Mouse (Mus musculus) liver, embryonic 11.5 days (tissue): Measurements from ENCODE around the gene Runx2. TPM values are rescaled to one million over a fixed set of nuclear protein-coding genes. Genes with fewer than 3 reads are reported as not detected.

Experiments used
- ATAC-seq: fragments of 200-750 bp; cut with Nextera tagmentation; replicated peaks from 2 replicates; pipeline ENCODE4 v1.8.0; 2017; ENCODE audit warnings: moderate number of reproducible peaks, mild to moderate bottlenecking, moderate TSS enrichment, moderate library complexity; ENCODE audit not compliant: low FRiP score
- DNase-seq: peaks from one replicate; pipeline ENCODE4 v3.0.0-alpha.2; 2017; ENCODE audit warnings: low spot score
- H3K27ac ChIP-seq: fragments of 300-500 bp; sonication (generic); 2 replicates; pipeline ENCODE4 v1.5.1; 2014; ENCODE audit warnings: mild to moderate bottlenecking, low read depth, low read length, control low read depth
- H3K27me3 ChIP-seq: fragments of 300-500 bp; sonication (generic); replicated peaks from 2 replicates; pipeline ENCODE4 v1.6.1; 2014; ENCODE audit warnings: low read length, mixed read lengths; ENCODE audit not compliant: control insufficient read depth, insufficient read depth
- H3K36me3 ChIP-seq: fragments of 300-500 bp; sonication (generic); 2 replicates; pipeline ENCODE4 v1.6.1; 2014; ENCODE audit warnings: mild to moderate bottlenecking, low read length, moderate library complexity, mixed read lengths; ENCODE audit not compliant: control insufficient read depth, insufficient read depth
- H3K4me1 ChIP-seq: fragments of 300-500 bp; sonication (generic); replicated peaks from 2 replicates; pipeline ENCODE4 v1.6.1; 2014; ENCODE audit warnings: low read length, mixed read lengths; ENCODE audit not compliant: control insufficient read depth, insufficient read depth
- H3K4me2 ChIP-seq: fragments of 300-500 bp; sonication (generic); 2 replicates; pipeline ENCODE4 v1.6.1; 2014; ENCODE audit warnings: mild to moderate bottlenecking, control low read depth, moderate library complexity
- H3K4me3 ChIP-seq: fragments of 300-500 bp; sonication (generic); 2 replicates; pipeline ENCODE4 v1.5.1; 2014; ENCODE audit warnings: low read depth, low read length, control low read depth
- H3K9ac ChIP-seq: fragments of 300-500 bp; sonication (generic); 2 replicates; pipeline ENCODE4 v1.6.1; 2014; ENCODE audit warnings: low read depth, low read length, control low read depth
- H3K9me3 ChIP-seq: fragments of 300-500 bp; sonication (generic); 2 replicates; pipeline ENCODE4 v1.6.1; 2016; ENCODE audit warnings: low read length, inconsistent platforms, mixed read lengths; ENCODE audit not compliant: control insufficient read depth
- WGBS: fragments of 180-500 bp; shearing (Covaris S2); extraction: QIAGEN DNeasy Blood & Tissue Kit; methylation state at CpG from one replicate; pipeline ENCODE4 v1.1.7; 2014; 5-methylcytosine and 5-hydroxymethylcytosine counted together
- polyA plus RNA-seq: library from polyadenylated mRNA; unstranded; fragments of >200 nt; fragmentation: Nextera tagmentation; extraction: Ambion mirVana; gene quantifications from 2 replicates; pipeline ENCODE4 v1.2.1, GENCODE M21; 2014

Gene Runx2
- polyA plus RNA-seq, 1 experiment from 2014 or later, result 1.7 TPM

DNA sequence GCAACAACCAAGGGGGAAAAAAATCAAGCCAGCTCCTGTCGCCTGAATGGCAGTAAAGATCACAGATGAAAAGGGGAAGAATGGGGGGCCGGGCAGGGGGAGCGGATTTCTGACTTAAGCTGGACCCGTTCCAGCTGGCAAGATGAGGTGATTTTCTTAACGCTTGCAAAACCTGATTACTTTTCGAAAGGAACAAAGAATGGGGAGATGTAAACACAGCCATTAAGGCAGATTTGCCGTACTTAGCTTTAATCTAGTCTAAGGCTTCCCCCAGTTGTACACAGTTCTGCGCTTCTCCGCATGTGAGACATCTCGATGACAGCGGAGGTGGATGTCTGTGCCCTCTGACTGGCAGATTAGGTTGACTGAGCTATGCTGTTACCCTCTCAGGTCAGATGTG is 144.6 kb downstream of the Runx2 start:
- H3K9ac ChIP-seq, result no peak overlapping the region
- no peaks in the 10 kb centered on the region for H3K4me1 ChIP-seq
- no peaks in the 10 kb centered on the region for H3K27me3 ChIP-seq
- ATAC-seq, result no peak
- H3K4me2 ChIP-seq, result no peak overlapping the region
- H3K27ac ChIP-seq, result no peak overlapping the region
- WGBS, result 65% methylated on average over 11 of the region's 11 CpGs
- H3K4me3 ChIP-seq, result no peak overlapping the region
- DNase-seq, result no peak
- H3K9me3 ChIP-seq, result no peaks in the 10 kb centered on the region
- H3K36me3 ChIP-seq, result no peaks in the 10 kb centered on the region

DNA sequence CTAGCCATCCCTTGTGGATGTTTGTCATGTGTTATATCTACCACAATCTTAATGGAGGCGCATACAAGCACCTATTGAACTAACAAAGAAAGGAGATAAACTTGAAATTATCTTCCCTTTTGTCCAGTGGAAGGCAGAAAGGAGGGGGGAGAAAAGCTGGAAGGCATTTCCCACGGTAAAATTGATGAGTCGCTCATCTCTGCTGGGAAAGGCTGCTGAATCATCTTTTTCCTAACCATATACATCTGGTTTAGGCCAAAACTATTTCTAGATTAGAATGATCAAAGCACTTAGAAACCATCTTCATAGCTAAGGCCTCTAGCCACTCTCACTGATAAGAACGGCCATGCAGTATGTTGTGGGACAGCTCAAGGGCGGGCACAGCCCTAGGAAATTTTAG is 147.3 kb downstream of the Runx2 start:
- ATAC-seq (no peak), DNase-seq (no peak)
- Histone ChIP-seq H3K27ac (no peak overlapping the region), H3K4me3 (no peak overlapping the region), H3K9ac (no peak overlapping the region), H3K9me3 (no peaks in the 10 kb centered on the region), H3K4me2 (no peak overlapping the region), H3K27me3 (no peaks in the 10 kb centered on the region), H3K4me1 (no peaks in the 10 kb centered on the region), H3K36me3 (no peaks in the 10 kb centered on the region)
- WGBS, result 54% methylated on average over 5 of the region's 5 CpGs

DNA sequence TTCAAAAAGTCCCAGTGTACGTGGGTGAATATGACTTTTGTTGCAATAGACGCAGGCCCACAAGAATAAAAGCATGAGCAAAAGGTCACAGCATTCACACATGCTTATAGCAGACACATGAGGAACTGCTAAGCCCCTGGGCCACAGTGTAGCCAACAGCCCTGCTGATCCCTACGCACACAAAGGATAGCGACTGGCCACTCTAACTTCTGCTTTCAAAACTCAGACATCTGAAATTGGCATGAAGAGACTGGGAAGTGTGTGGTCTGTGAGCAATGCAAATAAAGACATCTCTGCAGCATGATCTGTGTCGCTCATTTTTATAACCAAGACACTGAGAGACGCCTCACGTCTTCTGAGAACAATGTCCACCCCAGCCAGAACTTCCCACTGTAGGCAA is 150.7 kb downstream of the Runx2 start:
- H3K9ac ChIP-seq, result no peak overlapping the region
- DNase-seq, result no peak
- H3K9me3 ChIP-seq, result no peaks in the 10 kb centered on the region
- 74% methylated on average over 7 of the region's 7 CpGs for WGBS
- H3K4me1 ChIP-seq, result no peaks in the 10 kb centered on the region
- no peak for ATAC-seq
- no peaks in the 10 kb centered on the region for H3K27me3 ChIP-seq
- H3K27ac ChIP-seq, result no peak overlapping the region
- H3K4me3 ChIP-seq, result no peak overlapping the region
- no peak overlapping the region for H3K4me2 ChIP-seq
- H3K36me3 ChIP-seq, result no peaks in the 10 kb centered on the region

DNA sequence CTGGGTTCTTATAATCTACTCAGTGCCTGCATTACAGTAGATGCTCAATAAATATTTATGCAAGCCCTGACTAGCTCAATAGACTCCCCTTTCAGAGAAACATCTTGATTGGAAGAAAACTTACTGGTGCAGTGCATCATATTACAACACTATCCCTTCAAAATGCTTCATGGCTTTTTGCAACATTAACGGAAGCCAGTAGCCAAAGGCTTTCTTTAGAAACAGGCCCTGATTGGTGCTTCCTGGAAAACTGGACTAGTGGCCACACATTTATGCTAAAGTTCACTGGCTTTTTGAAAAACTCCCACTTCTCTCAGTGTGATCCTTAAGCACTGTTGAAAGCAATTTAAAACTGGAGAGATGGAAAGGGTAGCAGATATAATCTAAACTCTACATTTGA is 151.4 kb downstream of the Runx2 start:
- H3K4me2 ChIP-seq, result no peak overlapping the region
- ATAC-seq, result no peak
- no peaks in the 10 kb centered on the region for H3K36me3 ChIP-seq
- H3K9me3 ChIP-seq, result no peaks in the 10 kb centered on the region
- DNase-seq, result no peak
- WGBS, result 79% methylated on average over 1 of the region's 1 CpGs
- no peaks in the 10 kb centered on the region for H3K27me3 ChIP-seq
- no peak overlapping the region for H3K27ac ChIP-seq
- no peaks in the 10 kb centered on the region for H3K4me1 ChIP-seq
- no peak overlapping the region for H3K4me3 ChIP-seq
- no peak overlapping the region for H3K9ac ChIP-seq

DNA sequence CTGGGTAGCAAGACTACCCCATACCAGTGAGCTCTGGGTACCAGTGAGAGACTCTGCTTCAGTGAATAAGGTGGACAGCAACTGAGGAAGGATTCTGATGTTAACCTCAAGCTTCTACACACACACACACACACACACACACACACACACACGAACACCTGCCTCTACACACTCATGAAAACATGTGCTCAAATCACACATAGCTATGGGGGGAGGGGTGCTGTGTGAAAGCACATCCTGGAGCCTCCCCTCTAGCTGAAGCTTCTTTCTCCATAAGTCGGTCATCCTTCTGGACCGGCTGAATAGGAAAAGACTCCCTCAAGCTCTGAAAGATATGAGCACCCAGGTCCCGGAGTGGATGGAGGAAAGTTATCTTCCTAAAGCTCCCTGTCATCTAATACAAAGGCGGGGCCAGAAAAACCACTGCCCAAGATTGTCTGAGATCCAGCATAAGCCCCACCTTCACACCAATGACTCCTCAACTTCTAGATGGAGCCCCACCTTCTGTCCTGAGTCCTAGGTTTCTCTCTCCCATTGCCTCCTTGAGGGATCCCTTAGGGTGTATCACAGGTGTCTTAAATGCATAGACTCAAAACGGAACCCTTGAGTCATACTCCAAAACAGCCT is 152.4 kb downstream of the Runx2 start:
- no peaks in the 10 kb centered on the region for H3K27me3 ChIP-seq
- H3K4me1 ChIP-seq, result no peaks in the 10 kb centered on the region
- no peak overlapping the region for H3K4me3 ChIP-seq
- no peak for DNase-seq
- no peak overlapping the region for H3K27ac ChIP-seq
- WGBS, result 78% methylated on average over 6 of the region's 6 CpGs
- no peaks in the 10 kb centered on the region for H3K36me3 ChIP-seq
- ATAC-seq, result no peak
- no peak overlapping the region for H3K4me2 ChIP-seq
- H3K9ac ChIP-seq, result no peak overlapping the region
- H3K9me3 ChIP-seq, result no peaks in the 10 kb centered on the region

DNA sequence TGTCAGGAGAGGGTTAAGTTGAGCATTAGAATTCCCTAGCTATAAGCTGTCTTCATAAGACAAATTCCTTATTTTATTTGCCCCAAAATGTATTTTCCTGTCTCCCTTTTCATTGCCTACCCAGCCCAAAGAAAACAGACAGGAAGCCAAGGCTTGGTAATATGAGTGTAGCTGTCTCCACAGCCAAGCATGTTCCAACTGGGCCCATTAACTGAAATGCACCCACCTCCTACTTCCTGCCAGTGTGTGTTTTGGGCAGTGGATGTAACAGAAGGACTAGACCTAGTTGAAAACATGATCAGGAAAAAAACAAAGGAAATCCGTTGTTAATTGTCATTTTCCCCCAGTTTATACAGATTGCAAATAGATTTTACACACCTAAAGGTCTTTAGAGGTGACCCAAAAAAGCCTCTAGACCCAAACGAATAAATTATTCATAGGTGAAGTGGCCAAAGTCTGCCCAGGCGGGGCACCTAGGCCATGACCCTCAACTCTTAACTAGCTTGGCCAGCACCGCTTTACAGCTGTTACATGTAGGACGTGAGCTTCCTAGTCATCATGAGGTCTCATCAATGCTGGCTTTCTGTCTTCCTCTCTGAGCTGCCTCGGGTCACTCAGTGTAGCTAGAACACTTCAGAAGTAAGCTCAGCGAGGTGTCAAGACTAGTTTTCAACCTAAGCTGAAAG is 154.3 kb downstream of the Runx2 start:
- Histone ChIP-seq H3K9me3 (no peaks in the 10 kb centered on the region), H3K4me1 (no peaks in the 10 kb centered on the region), H3K36me3 (no peaks in the 10 kb centered on the region), H3K27me3 (no peaks in the 10 kb centered on the region), H3K4me3 (no peak overlapping the region), H3K9ac (no peak overlapping the region), H3K4me2 (no peak overlapping the region), H3K27ac (no peak overlapping the region)
- ATAC-seq (no peak), DNase-seq (no peak)
- WGBS, result 70% methylated on average over 7 of the region's 7 CpGs

DNA sequence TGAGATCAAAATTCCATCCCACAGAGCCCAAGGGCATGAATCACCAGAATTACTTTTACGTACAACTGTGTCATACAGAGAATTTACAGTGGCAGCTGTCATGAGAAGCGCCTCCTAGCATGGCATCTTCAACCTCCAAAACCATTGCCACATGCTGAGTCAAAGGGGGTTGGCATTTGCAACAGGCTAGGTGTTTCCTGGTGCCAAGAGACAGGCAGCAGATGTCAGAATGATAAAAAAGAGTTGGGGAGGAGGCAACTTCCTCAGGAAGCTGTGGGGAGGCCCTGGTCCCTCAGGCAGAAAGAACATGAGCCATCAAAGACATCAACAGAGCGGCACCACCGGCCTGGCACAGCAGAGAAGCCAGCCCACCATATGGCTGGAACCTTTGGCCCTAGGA is 160.1 kb downstream of the Runx2 start:
- H3K4me1 ChIP-seq, result no peaks in the 10 kb centered on the region
- H3K9ac ChIP-seq, result no peak overlapping the region
- H3K27me3 ChIP-seq, result no peaks in the 10 kb centered on the region
- H3K27ac ChIP-seq, result no peak overlapping the region
- WGBS, result 43% methylated on average over 4 of the region's 4 CpGs
- H3K36me3 ChIP-seq, result no peaks in the 10 kb centered on the region
- no peak for ATAC-seq
- H3K9me3 ChIP-seq, result no peaks in the 10 kb centered on the region
- no peak overlapping the region for H3K4me2 ChIP-seq
- no peak overlapping the region for H3K4me3 ChIP-seq
- no peak for DNase-seq

DNA sequence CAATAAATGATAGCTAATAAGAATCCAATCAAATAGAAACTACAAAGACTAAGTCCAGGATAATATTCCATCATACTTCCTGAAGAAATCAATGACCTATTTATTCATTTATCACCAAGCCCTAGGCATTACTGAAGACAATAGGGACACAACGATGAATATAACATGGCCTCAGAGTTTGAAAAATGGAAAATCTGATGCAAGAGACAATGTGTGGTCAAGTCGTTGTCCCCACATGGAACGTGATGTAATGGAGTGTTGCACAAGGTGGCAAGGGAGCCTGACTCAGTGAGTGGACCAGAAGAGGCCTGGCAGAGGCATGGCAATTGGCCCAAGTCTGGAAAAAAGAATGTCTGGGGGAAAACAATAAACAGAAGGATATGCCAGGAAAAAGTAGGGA is 161.5 kb downstream of the Runx2 start:
- H3K27ac ChIP-seq, result no peak overlapping the region
- WGBS, result 76% methylated on average over 3 of the region's 3 CpGs
- DNase-seq (no peak), ATAC-seq (no peak)
- H3K9ac ChIP-seq, result no peak overlapping the region
- no peak overlapping the region for H3K4me3 ChIP-seq
- H3K4me2 ChIP-seq, result no peak overlapping the region
- no peaks in the 10 kb centered on the region for H3K4me1 ChIP-seq
- H3K9me3 ChIP-seq, result no peaks in the 10 kb centered on the region
- no peaks in the 10 kb centered on the region for H3K27me3 ChIP-seq
- H3K36me3 ChIP-seq, result no peaks in the 10 kb centered on the region

DNA sequence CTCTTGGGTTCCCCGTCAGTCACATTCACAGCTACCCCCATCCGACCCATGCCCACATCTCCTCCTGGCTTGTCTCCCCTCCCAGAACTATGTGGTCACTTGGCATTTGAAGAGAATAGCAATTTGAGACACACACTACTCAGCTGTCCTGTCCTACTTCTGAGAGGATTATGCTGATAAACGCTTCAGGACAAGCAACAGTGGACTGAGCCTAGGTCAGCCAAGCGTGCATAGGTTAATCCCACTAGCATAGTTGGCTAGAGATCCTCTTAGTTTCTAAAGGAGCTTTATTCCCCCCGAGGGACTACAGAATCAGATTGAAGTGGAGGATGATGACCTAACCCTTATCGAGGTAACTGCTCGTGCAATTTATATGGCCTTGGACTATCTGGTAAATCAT is 162.5 kb downstream of the Runx2 start:
- Histone ChIP-seq H3K9me3 (no peaks in the 10 kb centered on the region), H3K27ac (no peak overlapping the region), H3K4me1 (no peaks in the 10 kb centered on the region), H3K4me2 (no peak overlapping the region), H3K9ac (no peak overlapping the region), H3K4me3 (no peak overlapping the region), H3K27me3 (no peaks in the 10 kb centered on the region), H3K36me3 (no peaks in the 10 kb centered on the region)
- 86% methylated on average over 7 of the region's 7 CpGs for WGBS
- no peak for ATAC-seq
- DNase-seq, result no peak
